Mouse (Mus musculus): Measurements from ENCODE around the gene Ntrk3. TPM values are rescaled to one million over a fixed set of nuclear protein-coding genes. Genes with fewer than 3 reads are reported as not detected.
A peak's percentile ranks its signal among the peaks of the same experiment; 100 is the strongest.

Ntrk3 gene
- polyA plus RNA-seq, 1 experiment from 2014 or later = 1.3 TPM

- no peak for TF ChIP-seq CTCF (IDR thresholded peaks at IDR 0.05; ENCODE audit: low read depth)
- Histone ChIP-seq H3K27ac (no peak overlapping the region), H3K4me1 (replicated peaks; ENCODE audit: insufficient read depth, low read length) (no peaks in the 10 kb centered on the region), H3K27me3 (ENCODE audit: insufficient read depth, low read length) (no peaks in the 10 kb centered on the region), H3K9me3 (replicated peaks; ENCODE audit: low read length) (no peaks in the 10 kb centered on the region), H3K4me3 (replicated peaks; ENCODE audit: low read depth, low read length) (no peak overlapping the region), H3K9ac (ENCODE audit: low read depth, low read length) (no peak overlapping the region), H3K4me2 (ENCODE audit: low read length) (no peak overlapping the region), H3K36me3 (ENCODE audit: insufficient read depth, low read length) (no peaks in the 10 kb centered on the region)
- 61% methylated on average over 2 of the region's 2 CpGs for WGBS
- DNase-seq (ENCODE audit: low spot score) (no peak), ATAC-seq (replicated peaks; ENCODE audit: low FRiP score, low read depth) (no peak)
Measured at GRCm38 (mm10) chr7:78412172-78412571, 325.6 kb downstream of the Ntrk3 start.

- ATAC-seq (replicated peaks; ENCODE audit: low FRiP score, low read depth) = no peak
- no peak overlapping the region for H3K4me2 ChIP-seq (ENCODE audit: low read length)
- no peak overlapping the region for H3K27ac ChIP-seq
- no peak for TF ChIP-seq CTCF (IDR thresholded peaks at IDR 0.05; ENCODE audit: low read depth)
- no peak overlapping the region for H3K9ac ChIP-seq (ENCODE audit: low read depth, low read length)
- no peaks in the 10 kb centered on the region for H3K36me3 ChIP-seq (ENCODE audit: insufficient read depth, low read length)
- H3K9me3 ChIP-seq (replicated peaks; ENCODE audit: low read length) = no peaks in the 10 kb centered on the region
- 55% methylated on average over 5 of the region's 5 CpGs for WGBS
- no peak for DNase-seq (ENCODE audit: low spot score)
- no peak overlapping the region for H3K4me3 ChIP-seq (replicated peaks; ENCODE audit: low read depth, low read length)
- no peaks in the 10 kb centered on the region for H3K4me1 ChIP-seq (replicated peaks; ENCODE audit: insufficient read depth, low read length)
- H3K27me3 ChIP-seq (ENCODE audit: insufficient read depth, low read length) = no peaks in the 10 kb centered on the region
Measured at GRCm38 (mm10) chr7:78409970-78410369, 327.8 kb downstream of the Ntrk3 start.

- Histone ChIP-seq H3K4me2 (ENCODE audit: low read length) (no peak overlapping the region), H3K4me3 (replicated peaks; ENCODE audit: low read depth, low read length) (no peak overlapping the region), H3K9me3 (replicated peaks; ENCODE audit: low read length) (no peaks in the 10 kb centered on the region), H3K9ac (ENCODE audit: low read depth, low read length) (no peak overlapping the region), H3K27ac (no peak overlapping the region), H3K27me3 (ENCODE audit: insufficient read depth, low read length) (no peaks in the 10 kb centered on the region), H3K36me3 (ENCODE audit: insufficient read depth, low read length) (no peaks in the 10 kb centered on the region), H3K4me1 (replicated peaks; ENCODE audit: insufficient read depth, low read length) (no peaks in the 10 kb centered on the region)
- ATAC-seq (replicated peaks; ENCODE audit: low FRiP score, low read depth) (no peak), DNase-seq (ENCODE audit: low spot score) (peak; percentile 36)
- no peak for TF ChIP-seq CTCF (IDR thresholded peaks at IDR 0.05; ENCODE audit: low read depth)
- WGBS = 44% methylated on average over 5 of the region's 5 CpGs
Measured at GRCm38 (mm10) chr7:78406641-78407291, 331.0 kb downstream of the Ntrk3 start.

GRCm38 (mm10) chr7:78404481-78404880, 333.3 kb downstream of the Ntrk3 start:
- no peak for ATAC-seq (replicated peaks; ENCODE audit: low FRiP score, low read depth)
- H3K4me3 ChIP-seq (replicated peaks; ENCODE audit: low read depth, low read length) = no peak overlapping the region
- H3K4me1 ChIP-seq (replicated peaks; ENCODE audit: insufficient read depth, low read length) = no peaks in the 10 kb centered on the region
- H3K27me3 ChIP-seq (ENCODE audit: insufficient read depth, low read length) = no peaks in the 10 kb centered on the region
- no peaks in the 10 kb centered on the region for H3K36me3 ChIP-seq (ENCODE audit: insufficient read depth, low read length)
- 94% methylated on average over 6 of the region's 6 CpGs for WGBS
- no peak overlapping the region for H3K27ac ChIP-seq
- no peak overlapping the region for H3K4me2 ChIP-seq (ENCODE audit: low read length)
- DNase-seq (ENCODE audit: low spot score) = no peak
- no peak overlapping the region for H3K9ac ChIP-seq (ENCODE audit: low read depth, low read length)
- no peaks in the 10 kb centered on the region for H3K9me3 ChIP-seq (replicated peaks; ENCODE audit: low read length)
- TF ChIP-seq CTCF (IDR thresholded peaks at IDR 0.05; ENCODE audit: low read depth) = no peak

GRCm38 (mm10) chr7:78402495-78402894, 335.3 kb downstream of the Ntrk3 start:
- peak; percentile 33 for DNase-seq (ENCODE audit: low spot score)
- Histone ChIP-seq H3K4me2 (ENCODE audit: low read length) (no peak overlapping the region), H3K9me3 (replicated peaks; ENCODE audit: low read length) (no peaks in the 10 kb centered on the region), H3K9ac (ENCODE audit: low read depth, low read length) (no peak overlapping the region), H3K4me3 (replicated peaks; ENCODE audit: low read depth, low read length) (no peak overlapping the region), H3K36me3 (ENCODE audit: insufficient read depth, low read length) (no peaks in the 10 kb centered on the region), H3K27ac (no peak overlapping the region), H3K4me1 (replicated peaks; ENCODE audit: insufficient read depth, low read length) (no peaks in the 10 kb centered on the region), H3K27me3 (ENCODE audit: insufficient read depth, low read length) (no peaks in the 10 kb centered on the region)
- no peak for ATAC-seq (replicated peaks; ENCODE audit: low FRiP score, low read depth)
- no peak for TF ChIP-seq CTCF (IDR thresholded peaks at IDR 0.05; ENCODE audit: low read depth)
- WGBS = 50% methylated on average over 3 of the region's 3 CpGs

GRCm38 (mm10) chr7:78400219-78400618, 337.6 kb downstream of the Ntrk3 start:
- Histone ChIP-seq H3K4me2 (ENCODE audit: low read length) (no peak overlapping the region), H3K4me3 (replicated peaks; ENCODE audit: low read depth, low read length) (no peak overlapping the region), H3K9ac (ENCODE audit: low read depth, low read length) (no peak overlapping the region), H3K9me3 (replicated peaks; ENCODE audit: low read length) (no peaks in the 10 kb centered on the region), H3K27ac (no peak overlapping the region), H3K4me1 (replicated peaks; ENCODE audit: insufficient read depth, low read length) (no peaks in the 10 kb centered on the region), H3K27me3 (ENCODE audit: insufficient read depth, low read length) (no peaks in the 10 kb centered on the region), H3K36me3 (ENCODE audit: insufficient read depth, low read length) (no peaks in the 10 kb centered on the region)
- 93% methylated on average over 4 of the region's 4 CpGs for WGBS
- ATAC-seq (replicated peaks; ENCODE audit: low FRiP score, low read depth) = no peak
- no peak for DNase-seq (ENCODE audit: low spot score)
- no peak for TF ChIP-seq CTCF (IDR thresholded peaks at IDR 0.05; ENCODE audit: low read depth)

GRCm38 (mm10) chr7:78398377-78398776, 339.4 kb downstream of the Ntrk3 start:
- H3K36me3 ChIP-seq (ENCODE audit: insufficient read depth, low read length) = no peaks in the 10 kb centered on the region

More at GRCm38 (mm10) chr7:78398377-78398776, 339.4 kb downstream of the Ntrk3 start:
- Histone ChIP-seq H3K4me3 (replicated peaks; ENCODE audit: low read depth, low read length) (no peak overlapping the region), H3K9ac (ENCODE audit: low read depth, low read length) (no peak overlapping the region), H3K27ac (no peak overlapping the region), H3K27me3 (ENCODE audit: insufficient read depth, low read length) (no peaks in the 10 kb centered on the region), H3K9me3 (replicated peaks; ENCODE audit: low read length) (0 out of 2 replicates have a peak, but pooled peaks cover 3% of the 10 kb centered on the region), H3K4me1 (replicated peaks; ENCODE audit: insufficient read depth, low read length) (no peaks in the 10 kb centered on the region), H3K4me2 (ENCODE audit: low read length) (no peak overlapping the region)
- ATAC-seq (replicated peaks; ENCODE audit: low FRiP score, low read depth) = no peak
- no peak for DNase-seq (ENCODE audit: low spot score)
- TF ChIP-seq CTCF (IDR thresholded peaks at IDR 0.05; ENCODE audit: low read depth) = no peak

All from kidney, postnatal 0 days (tissue).